Mouse (Mus musculus) heart, adult 10 weeks (tissue): ENCODE results near the gene Elf1. TPM values are rescaled to one million over a fixed set of nuclear protein-coding genes. Genes with fewer than 3 reads are reported as not detected.

Source experiments
- polyA plus RNA-seq: library from polyadenylated mRNA; stranded (reverse); fragments of 350-450 nt; fragmentation: Illumina TruSeq; extraction: RNeasy Lipid Tissue Mini Kit (QIAGEN cat#74804); gene quantifications from one replicate; pipeline ENCODE4 v1.2.3, GENCODE M21; 2014; ENCODE audit warnings: low read depth, low replicate concordance

Gene Elf1
- polyA plus RNA-seq = 15.6 TPM

DNA sequence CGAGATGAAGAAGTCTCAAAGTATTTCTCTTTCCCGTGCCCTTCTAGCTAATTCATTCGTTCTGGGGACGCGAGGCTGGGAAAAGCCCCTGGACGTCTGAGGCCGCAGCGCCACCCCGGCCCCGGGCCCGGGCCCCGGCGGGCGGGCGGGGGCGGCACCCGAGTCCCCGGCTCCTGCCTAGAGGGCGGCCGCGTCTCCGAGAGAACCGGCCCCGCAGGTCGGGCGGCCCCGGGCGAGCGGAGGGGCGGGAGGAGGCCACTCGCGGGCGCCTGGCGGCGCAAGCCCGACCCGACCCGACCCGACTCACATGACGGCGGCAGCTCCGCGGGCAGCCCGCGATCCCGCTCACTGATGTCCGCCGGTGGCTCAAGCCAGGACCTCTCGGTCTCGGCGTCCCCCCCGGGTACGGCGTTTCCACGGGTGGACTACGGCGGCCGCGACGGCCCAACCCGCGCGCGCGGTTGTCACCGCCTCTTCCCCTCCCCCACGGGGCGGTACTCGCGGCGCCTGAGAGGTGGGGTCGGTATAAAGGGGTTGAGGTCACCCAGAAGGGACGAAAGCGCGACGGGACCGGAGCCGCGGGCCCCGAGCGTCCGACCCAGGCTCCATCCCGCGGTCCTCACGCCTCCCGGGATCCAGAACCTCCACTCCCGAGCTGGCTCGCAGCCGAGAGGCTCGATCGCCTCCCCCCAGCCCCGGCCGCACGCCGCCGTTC lies at the start of gene Elf1:
Gene Elf1, plus strand, starts transcription at position 571 of the 715 bp plus-strand sequence.

GRCm38 (mm10) chr14:79451681-79452590 lies 29.1 kb upstream of the Elf1 start, which contains the start of gene Kbtbd6:
Kbtbd6 (plus strand) TSS chr14:79451835.

GRCm38 (mm10) chr14:79481339-79482151 lies 551 bp downstream of the Elf1 start, which contains the start of gene Wbp4:
Wbp4 (minus strand) TSS chr14:79481520.

GRCm38 (mm10) chr14:79587139-79587851 lies 106.3 kb downstream of the Elf1 start, which contains the start of gene Sugt1:
Sugt1 (plus strand) TSS chr14:79587691.

Other genes starting within 250 kb of the Elf1 start
- gene Zfp957, start 233.8 kb upstream of the Elf1 start, polyA plus RNA-seq = not detected
- gene Rgcc, start 179.5 kb upstream of the Elf1 start, polyA plus RNA-seq = 42.1 TPM
- 12.9 TPM for gene Naa16, start 90.4 kb upstream of the Elf1 start, polyA plus RNA-seq
- 18.3 TPM for gene Mtrf1, start 83.4 kb upstream of the Elf1 start, polyA plus RNA-seq
- gene Kbtbd7, start 54.7 kb upstream of the Elf1 start, polyA plus RNA-seq = 7.4 TPM
- not detected for gene Kbtbd6, start 29.4 kb upstream of the Elf1 start, polyA plus RNA-seq
- 22.1 TPM for gene Wbp4, start 326 bp downstream of the Elf1 start, polyA plus RNA-seq
- gene Sugt1, start 106.5 kb downstream of the Elf1 start, polyA plus RNA-seq = 73.1 TPM
- gene Cnmd, start 181.0 kb downstream of the Elf1 start, polyA plus RNA-seq = 0.58 TPM